Mouse (Mus musculus): ENCODE data around the gene Bcl7c. TPM values are rescaled to one million over a fixed set of nuclear protein-coding genes. Genes with fewer than 3 reads are reported as not detected.

Gene Bcl7c
- total and polyA plus RNA-seq, 3 experiments: 28.0 to 71.3 (median 60.5) TPM

DNA sequence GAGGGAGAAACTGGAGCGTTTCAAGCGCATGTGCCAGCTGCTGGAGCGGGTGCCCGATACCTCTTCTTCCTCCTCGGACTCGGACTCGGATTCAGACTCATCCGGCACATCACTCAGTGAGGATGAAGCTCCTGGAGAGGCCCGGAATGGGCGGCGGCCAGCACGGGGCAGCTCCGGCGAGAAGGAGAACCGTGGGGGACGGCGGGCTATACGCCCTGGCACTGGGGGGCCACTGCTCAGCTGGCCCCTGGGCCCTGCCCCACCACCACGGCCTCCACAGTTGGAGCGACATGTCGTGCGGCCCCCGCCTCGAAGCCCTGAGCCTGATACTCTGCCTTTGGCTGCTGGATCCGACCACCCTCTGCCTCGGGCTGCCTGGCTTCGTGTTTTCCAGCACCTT lies 43.3 kb upstream of the Bcl7c start:
- no peak overlapping the region for H3K27ac ChIP-seq (ENCODE audit: insufficient read depth, low read depth)
- H3K9ac ChIP-seq (ENCODE audit: insufficient read depth, low read depth): no peak overlapping the region
- H3K36me3 ChIP-seq (replicated peaks in 1 of 2; ENCODE audit: control insufficient read depth in 1 of 2, insufficient read depth in 1 of 2, low read length in 1 of 2): peaks cover 49 to 94% of the 10 kb centered on the region in 2 experiments
- no peak for DNase-seq (ENCODE audit: extremely low read depth)
- in situ Hi-C loops (cut with MboI; ENCODE audit: low pct_ligation_motif_present, low pct_unique_long_range_greater_than_20kb, low sequenced_read_pairs) (loop anchor here (25.0 kb wide), 1 partner anchor 390 kb away; no protein-coding TSS in a partner anchor), dilution Hi-C loops (cut with MboI; ENCODE audit: extremely low pct_ligation_motif_present, extremely low pct_unique_long_range_greater_than_20kb, low sequenced_read_pairs) (no loop called here)
- peaks cover under 1 to 21% of the 10 kb centered on the region in 2 experiments; a peak in 3 of 4 replicates for H3K4me1 ChIP-seq (ENCODE audit: control insufficient read depth in 1 of 2, insufficient read depth in 2 of 2)
- H3K9me3 ChIP-seq (replicated peaks; ENCODE audit: low read length): no peaks in the 10 kb centered on the region
- no peak overlapping the region for H3K4me3 ChIP-seq (replicated peaks in 1 of 3; ENCODE audit: low read depth in 2 of 3, low read length in 2 of 3, poor library complexity in 1 of 3)
- no peaks in the 10 kb centered on the region for H3K79me2 ChIP-seq (replicated peaks; ENCODE audit: control insufficient read depth, extremely low read depth, insufficient read depth, poor library complexity, severe bottlenecking)
- no peaks in the 10 kb centered on the region for H3K27me3 ChIP-seq (replicated peaks)
- TF ChIP-seq GABPA (IDR thresholded peaks at IDR 0.05; ENCODE audit: insufficient replicate concordance, low read depth, low read length): no peak
- TF ChIP-seq CTCF (conservative IDR thresholded peaks at IDR 0.05 in 1 of 2, IDR thresholded peaks at IDR 0.05 in 1 of 2; ENCODE audit: low read depth in 2 of 2, low read length in 2 of 2): no peak
- TF ChIP-seq ELF1 (IDR thresholded peaks at IDR 0.05; ENCODE audit: low read depth, low read length): no peak
- no peak for TF ChIP-seq HCFC1 (IDR thresholded peaks at IDR 0.05; ENCODE audit: low read depth, low read length)
- TF ChIP-seq ZC3H11A (IDR thresholded peaks at IDR 0.05; ENCODE audit: low read depth, low read length): no peak
- no peak overlapping the region for H3K4me2 ChIP-seq (ENCODE audit: insufficient read depth, low read depth, poor library complexity, severe bottlenecking)

DNA sequence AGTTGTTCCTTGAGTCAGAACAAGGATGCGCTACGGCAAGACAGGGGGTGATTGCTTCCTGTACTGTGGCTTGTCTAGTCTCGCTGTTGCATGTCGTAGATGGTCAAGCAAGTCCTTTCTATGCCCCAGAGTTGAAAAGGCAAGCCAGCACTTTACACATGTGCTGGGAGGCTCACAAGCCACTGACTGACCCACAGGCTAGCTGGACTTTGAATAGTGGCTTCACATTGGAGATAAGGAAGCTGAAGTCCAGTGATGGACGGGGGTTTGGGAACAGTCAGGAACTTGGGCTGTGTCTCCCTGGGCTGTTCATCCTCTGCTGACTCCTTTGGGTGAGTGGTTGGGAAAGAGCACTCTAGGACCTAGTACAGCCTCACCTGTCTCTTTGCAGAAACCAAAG lies 42.9 kb upstream of the Bcl7c start:
- dilution Hi-C loops (cut with MboI; ENCODE audit: extremely low pct_ligation_motif_present, extremely low pct_unique_long_range_greater_than_20kb, low sequenced_read_pairs): no loop called here
- Histone ChIP-seq H3K4me1 (ENCODE audit: control insufficient read depth in 1 of 2, insufficient read depth in 2 of 2) (peaks cover 4 to 23% of the 10 kb centered on the region in 2 experiments; a peak in 3 of 4 replicates), H3K79me2 (replicated peaks; ENCODE audit: control insufficient read depth, extremely low read depth, insufficient read depth, poor library complexity, severe bottlenecking) (no peaks in the 10 kb centered on the region)

DNA sequence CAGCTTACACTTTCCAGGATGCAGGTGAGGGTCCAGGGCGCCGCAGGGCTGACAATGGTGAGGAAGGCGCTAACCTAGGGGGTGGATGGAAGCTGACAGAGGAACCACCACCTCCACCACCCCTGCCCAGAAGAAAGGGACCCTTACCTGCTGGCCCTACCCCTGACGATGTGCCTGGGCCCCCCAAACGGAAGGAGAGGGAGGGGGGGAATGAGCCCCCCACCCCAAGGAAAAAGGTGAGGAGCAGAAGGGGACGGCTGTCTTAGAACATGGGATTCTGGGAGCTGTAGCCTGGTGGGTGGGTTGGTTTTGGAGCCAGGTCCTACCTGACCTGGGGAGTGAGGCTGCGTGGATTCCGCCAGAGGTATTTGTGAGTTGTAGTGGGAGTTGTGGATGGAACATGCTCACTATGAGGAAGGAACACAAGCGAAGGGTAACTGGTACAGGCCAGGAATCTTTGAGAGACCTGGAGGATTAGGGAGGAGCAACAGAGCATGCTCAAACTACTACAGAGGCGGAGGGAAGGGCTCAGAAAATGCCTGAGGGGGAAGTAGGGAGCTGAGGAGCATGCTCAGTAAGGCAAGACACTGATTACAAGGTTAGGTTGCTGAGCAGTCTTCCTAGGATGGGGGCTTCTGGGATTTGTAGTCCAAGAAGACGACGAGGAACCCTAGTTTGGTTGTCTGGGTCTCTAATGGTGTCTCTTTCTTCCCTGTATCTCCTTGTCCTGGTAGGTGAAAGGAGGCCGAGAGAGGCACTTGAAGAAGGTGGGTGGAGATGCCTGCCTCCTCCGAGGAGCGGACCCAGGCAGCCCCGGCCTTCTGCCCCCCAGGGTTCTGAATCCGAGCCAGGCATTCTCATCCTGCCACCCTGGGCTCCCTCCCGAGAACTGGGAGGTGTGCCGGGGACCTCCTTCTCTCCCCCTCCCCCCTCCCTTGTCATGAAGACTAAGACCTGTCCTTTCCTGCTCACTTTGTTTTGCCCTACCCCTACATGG lies 41.7 kb upstream of the Bcl7c start:
- Histone ChIP-seq H3K9ac (ENCODE audit: insufficient read depth, low read depth) (no peak overlapping the region), H3K4me3 (replicated peaks in 1 of 3; ENCODE audit: low read depth in 2 of 3, low read length in 2 of 3, poor library complexity in 1 of 3) (no peak overlapping the region), H3K4me1 (ENCODE audit: control insufficient read depth in 1 of 2, insufficient read depth in 2 of 2) (peaks cover 4 to 23% of the 10 kb centered on the region in 2 experiments; a peak in 3 of 4 replicates), H3K27me3 (replicated peaks) (no peaks in the 10 kb centered on the region), H3K9me3 (replicated peaks; ENCODE audit: low read length) (no peaks in the 10 kb centered on the region), H3K4me2 (ENCODE audit: insufficient read depth, low read depth, poor library complexity, severe bottlenecking) (no peak overlapping the region), H3K36me3 (replicated peaks in 1 of 2; ENCODE audit: control insufficient read depth in 1 of 2, insufficient read depth in 1 of 2, low read length in 1 of 2) (peaks cover 49 to 78% of the 10 kb centered on the region in 2 experiments), H3K27ac (ENCODE audit: insufficient read depth, low read depth) (no peak overlapping the region), H3K79me2 (replicated peaks; ENCODE audit: control insufficient read depth, extremely low read depth, insufficient read depth, poor library complexity, severe bottlenecking) (no peaks in the 10 kb centered on the region)
- TF ChIP-seq HCFC1 (IDR thresholded peaks at IDR 0.05; ENCODE audit: low read depth, low read length) (peak; percentile 36; the same call in 1 of the 2 replicates), ZNF384 (IDR thresholded peaks at IDR 0.05; ENCODE audit: low read depth, low read length) (no peak), NRF1 (IDR thresholded peaks at IDR 0.05; ENCODE audit: low read depth, low read length) (0 out of 2 replicates have a peak, but pooled peaks have one; percentile 23)
- no peak for DNase-seq (ENCODE audit: extremely low read depth)
- dilution Hi-C loops (cut with MboI; ENCODE audit: extremely low pct_ligation_motif_present, extremely low pct_unique_long_range_greater_than_20kb, low sequenced_read_pairs): no loop called here
- in situ Hi-C loops (cut with MboI; ENCODE audit: low pct_ligation_motif_present, low pct_unique_long_range_greater_than_20kb, low sequenced_read_pairs): loop anchor here (25.0 kb wide), 1 partner anchor 388 kb away; no protein-coding TSS in a partner anchor

More for the DNA sequence above, 42.9 kb upstream of the Bcl7c start:
- H3K36me3 ChIP-seq (replicated peaks in 1 of 2; ENCODE audit: control insufficient read depth in 1 of 2, insufficient read depth in 1 of 2, low read length in 1 of 2): peaks cover 49 to 89% of the 10 kb centered on the region in 2 experiments
- TF ChIP-seq KAT2A (IDR thresholded peaks at IDR 0.05; ENCODE audit: insufficient replicate concordance, low read length) (no peak), MAZ (IDR thresholded peaks at IDR 0.05; ENCODE audit: low read depth, low read length) (no peak), ZMIZ1 (IDR thresholded peaks at IDR 0.05; ENCODE audit: low read depth, low read length) (no peak), RAD21 (IDR thresholded peaks at IDR 0.05; ENCODE audit: low read depth, low read length) (no peak), NRF1 (IDR thresholded peaks at IDR 0.05; ENCODE audit: low read depth, low read length) (no peak), ETS1 (conservative IDR thresholded peaks at IDR 0.05; ENCODE audit: low read depth, low read length) (no peak)
- H3K4me3 ChIP-seq (replicated peaks in 1 of 3; ENCODE audit: low read depth in 2 of 3, low read length in 2 of 3, poor library complexity in 1 of 3): no peak overlapping the region
- H3K27ac ChIP-seq (ENCODE audit: insufficient read depth, low read depth): no peak overlapping the region
- no peaks in the 10 kb centered on the region for H3K27me3 ChIP-seq (replicated peaks)
- in situ Hi-C loops (cut with MboI; ENCODE audit: low pct_ligation_motif_present, low pct_unique_long_range_greater_than_20kb, low sequenced_read_pairs): loop anchor here (25.0 kb wide), 1 partner anchor 389 kb away; no protein-coding TSS in a partner anchor
- DNase-seq (ENCODE audit: extremely low read depth): no peak
- H3K4me2 ChIP-seq (ENCODE audit: insufficient read depth, low read depth, poor library complexity, severe bottlenecking): no peak overlapping the region
- H3K9ac ChIP-seq (ENCODE audit: insufficient read depth, low read depth): no peak overlapping the region
- H3K9me3 ChIP-seq (replicated peaks; ENCODE audit: low read length): no peaks in the 10 kb centered on the region
